Mouse (Mus musculus): ENCODE measurements around the gene Btg2. TPM values are rescaled to one million over a fixed set of nuclear protein-coding genes. Genes with fewer than 3 reads are reported as not detected.

Gene Btg2
- polyA plus RNA-seq, 1 experiment from 2014 or later = 27.2 TPM

DNA sequence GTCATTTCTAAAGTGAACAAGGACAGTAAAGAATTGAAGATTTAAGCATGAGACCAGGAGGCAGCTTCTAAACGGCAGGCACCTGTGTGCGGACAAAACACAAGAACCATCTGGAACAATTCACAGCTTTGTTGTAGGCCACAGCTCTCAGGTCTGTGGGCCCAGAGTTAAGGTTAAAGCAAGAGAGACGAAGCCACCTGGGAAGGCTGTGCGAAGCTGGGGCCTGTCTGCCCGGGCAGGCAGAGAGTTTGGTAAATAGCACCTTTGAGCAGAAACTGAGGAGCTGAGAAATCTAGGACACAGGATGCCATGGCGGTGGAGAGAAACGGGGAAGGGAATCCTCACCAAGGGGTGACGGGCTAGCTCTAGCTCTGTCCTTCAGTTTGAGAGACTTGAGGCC, 3.4 kb downstream of the Btg2 start:
- Histone ChIP-seq H3K4me2 (ENCODE audit: low read length) (peak overlapping the region; percentile 76), H3K36me3 (ENCODE audit: control insufficient read depth, insufficient read depth, low read length) (no peaks in the 10 kb centered on the region), H3K4me3 (ENCODE audit: low read depth, low read length) (peak overlapping the region; percentile 54), H3K4me1 (ENCODE audit: control insufficient read depth, insufficient read depth, low read length) (peaks cover 26% of the 10 kb centered on the region), H3K9me3 (replicated peaks; ENCODE audit: control insufficient read depth, low read length, poor library complexity, severe bottlenecking) (no peaks in the 10 kb centered on the region), H3K27ac (ENCODE audit: low read length) (no peak overlapping the region), H3K9ac (ENCODE audit: low read depth, low read length) (no peak overlapping the region), H3K27me3 (ENCODE audit: control insufficient read depth, insufficient read depth, low read depth, low read length) (no peaks in the 10 kb centered on the region)
- 86% methylated on average over 8 of the region's 8 CpGs for WGBS
- no peak for ATAC-seq

DNA sequence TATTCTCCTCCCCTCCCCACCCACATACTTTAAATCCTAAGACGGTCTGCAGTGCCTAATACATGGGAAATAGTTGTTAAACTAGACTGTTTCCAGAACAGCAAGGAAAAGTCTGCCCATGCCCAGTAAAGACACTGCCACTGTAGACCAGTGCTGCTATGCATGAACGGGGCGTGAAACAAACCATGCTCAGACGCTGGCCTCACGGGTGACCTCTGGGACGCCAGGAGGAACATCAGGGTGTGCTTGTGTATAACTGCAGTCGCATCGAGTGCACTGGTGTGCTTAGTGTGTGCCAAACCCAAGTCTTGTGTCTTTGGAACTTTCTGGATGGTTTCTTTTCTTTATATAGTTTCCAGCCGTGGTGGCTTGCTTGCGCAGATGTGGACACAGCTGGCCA, 4.3 kb downstream of the Btg2 start:
- ATAC-seq = no peak
- no peak overlapping the region for H3K4me2 ChIP-seq (ENCODE audit: low read length)
- peaks cover 22% of the 10 kb centered on the region for H3K4me1 ChIP-seq (ENCODE audit: control insufficient read depth, insufficient read depth, low read length)
- 76% methylated on average over 10 of the region's 10 CpGs for WGBS
- H3K27me3 ChIP-seq (ENCODE audit: control insufficient read depth, insufficient read depth, low read depth, low read length) = no peaks in the 10 kb centered on the region
- no peak overlapping the region for H3K4me3 ChIP-seq (ENCODE audit: low read depth, low read length)
- H3K36me3 ChIP-seq (ENCODE audit: control insufficient read depth, insufficient read depth, low read length) = no peaks in the 10 kb centered on the region
- H3K9ac ChIP-seq (ENCODE audit: low read depth, low read length) = no peak overlapping the region
- H3K9me3 ChIP-seq (replicated peaks; ENCODE audit: control insufficient read depth, low read length, poor library complexity, severe bottlenecking) = no peaks in the 10 kb centered on the region
- no peak overlapping the region for H3K27ac ChIP-seq (ENCODE audit: low read length)

DNA sequence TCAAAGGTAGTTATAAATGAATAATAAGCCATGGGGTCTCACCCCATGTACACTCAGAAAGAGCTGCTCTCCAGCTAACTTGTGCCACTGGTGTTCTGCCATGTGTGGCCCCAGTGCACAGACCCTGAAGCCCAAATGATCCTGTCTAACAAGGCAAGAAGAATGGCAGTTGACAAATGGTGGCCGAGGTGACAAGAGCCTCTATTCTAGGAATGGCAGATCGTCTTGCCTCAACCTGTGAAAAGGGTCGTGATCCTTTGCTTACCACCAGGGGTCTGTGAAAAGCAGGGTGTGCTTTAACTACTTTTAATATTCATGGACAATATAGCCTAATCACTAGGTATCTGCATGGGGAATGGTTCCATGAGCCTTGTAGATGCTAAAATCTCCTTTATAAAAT, 4.7 kb downstream of the Btg2 start:
- WGBS = 39% methylated on average over 3 of the region's 3 CpGs
- H3K9ac ChIP-seq (ENCODE audit: low read depth, low read length) = no peak overlapping the region
- no peak overlapping the region for H3K27ac ChIP-seq (ENCODE audit: low read length)
- no peak for ATAC-seq
- peaks cover 18% of the 10 kb centered on the region for H3K4me1 ChIP-seq (ENCODE audit: control insufficient read depth, insufficient read depth, low read length)
- H3K27me3 ChIP-seq (ENCODE audit: control insufficient read depth, insufficient read depth, low read depth, low read length) = no peaks in the 10 kb centered on the region
- H3K36me3 ChIP-seq (ENCODE audit: control insufficient read depth, insufficient read depth, low read length) = no peaks in the 10 kb centered on the region
- H3K4me3 ChIP-seq (ENCODE audit: low read depth, low read length) = no peak overlapping the region
- H3K9me3 ChIP-seq (replicated peaks; ENCODE audit: control insufficient read depth, low read length, poor library complexity, severe bottlenecking) = no peaks in the 10 kb centered on the region
- no peak overlapping the region for H3K4me2 ChIP-seq (ENCODE audit: low read length)

- Histone ChIP-seq H3K4me1 (ENCODE audit: control insufficient read depth, insufficient read depth, low read length) (peaks cover 18% of the 10 kb centered on the region), H3K9me3 (replicated peaks; ENCODE audit: control insufficient read depth, low read length, poor library complexity, severe bottlenecking) (no peaks in the 10 kb centered on the region), H3K4me2 (ENCODE audit: low read length) (no peak overlapping the region), H3K9ac (ENCODE audit: low read depth, low read length) (no peak overlapping the region), H3K4me3 (ENCODE audit: low read depth, low read length) (no peak overlapping the region), H3K27me3 (ENCODE audit: control insufficient read depth, insufficient read depth, low read depth, low read length) (no peaks in the 10 kb centered on the region), H3K27ac (ENCODE audit: low read length) (no peak overlapping the region), H3K36me3 (ENCODE audit: control insufficient read depth, insufficient read depth, low read length) (no peaks in the 10 kb centered on the region)
- no peak for ATAC-seq
- 79% methylated on average over 1 of the region's 1 CpGs for WGBS
These were observed 5.3 kb downstream of the Btg2 start for GRCm38 (mm10) chr1:134073658-134074057.

- Histone ChIP-seq H3K4me1 (ENCODE audit: control insufficient read depth, insufficient read depth, low read length) (peaks cover 14% of the 10 kb centered on the region), H3K36me3 (ENCODE audit: control insufficient read depth, insufficient read depth, low read length) (no peaks in the 10 kb centered on the region), H3K27ac (ENCODE audit: low read length) (no peak overlapping the region), H3K4me2 (ENCODE audit: low read length) (no peak overlapping the region), H3K9me3 (replicated peaks; ENCODE audit: control insufficient read depth, low read length, poor library complexity, severe bottlenecking) (no peaks in the 10 kb centered on the region), H3K27me3 (ENCODE audit: control insufficient read depth, insufficient read depth, low read depth, low read length) (no peaks in the 10 kb centered on the region), H3K4me3 (ENCODE audit: low read depth, low read length) (no peak overlapping the region), H3K9ac (ENCODE audit: low read depth, low read length) (no peak overlapping the region)
- ATAC-seq = no peak
- 68% methylated on average over 6 of the region's 6 CpGs for WGBS
These were observed 5.8 kb downstream of the Btg2 start for GRCm38 (mm10) chr1:134073061-134073564.

DNA sequence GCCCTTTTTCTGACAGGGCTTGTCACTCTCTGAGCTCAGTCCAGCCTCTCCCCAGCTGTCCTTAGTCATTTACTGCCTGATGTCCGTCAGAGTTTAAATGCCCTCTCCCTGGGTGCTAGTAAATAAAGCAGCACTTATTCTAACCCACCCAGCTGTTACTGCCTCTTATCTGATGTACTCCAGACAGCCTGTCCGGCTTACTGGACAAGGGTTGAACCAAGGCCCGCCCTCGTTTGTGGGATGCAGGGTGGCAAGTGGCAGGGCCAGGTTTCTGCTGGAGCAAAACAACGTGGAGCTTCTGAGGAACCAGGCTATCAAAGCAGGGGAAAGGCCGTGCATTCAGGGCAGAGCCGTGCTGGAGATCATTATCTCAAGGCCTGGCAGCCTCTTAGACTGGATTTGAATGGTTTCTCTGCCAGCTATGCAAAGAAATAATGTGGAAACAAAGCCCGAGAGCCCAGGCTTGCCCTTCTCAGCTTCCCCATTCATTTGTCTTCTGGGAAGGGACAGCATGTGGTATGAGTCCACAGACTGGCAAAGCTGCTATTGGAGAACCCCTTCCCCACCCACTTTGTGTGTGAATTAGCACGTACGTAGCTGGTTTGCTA, 7.4 kb downstream of the Btg2 start:
- Histone ChIP-seq H3K27me3 (ENCODE audit: control insufficient read depth, insufficient read depth, low read depth, low read length) (no peaks in the 10 kb centered on the region), H3K36me3 (ENCODE audit: control insufficient read depth, insufficient read depth, low read length) (no peaks in the 10 kb centered on the region), H3K27ac (ENCODE audit: low read length) (no peak overlapping the region), H3K9ac (ENCODE audit: low read depth, low read length) (no peak overlapping the region), H3K4me1 (ENCODE audit: control insufficient read depth, insufficient read depth, low read length) (peaks cover 19% of the 10 kb centered on the region), H3K9me3 (replicated peaks; ENCODE audit: control insufficient read depth, low read length, poor library complexity, severe bottlenecking) (no peaks in the 10 kb centered on the region), H3K4me2 (ENCODE audit: low read length) (no peak overlapping the region), H3K4me3 (ENCODE audit: low read depth, low read length) (no peak overlapping the region)
- 22% methylated on average over 10 of the region's 10 CpGs for WGBS
- ATAC-seq = no peak

DNA sequence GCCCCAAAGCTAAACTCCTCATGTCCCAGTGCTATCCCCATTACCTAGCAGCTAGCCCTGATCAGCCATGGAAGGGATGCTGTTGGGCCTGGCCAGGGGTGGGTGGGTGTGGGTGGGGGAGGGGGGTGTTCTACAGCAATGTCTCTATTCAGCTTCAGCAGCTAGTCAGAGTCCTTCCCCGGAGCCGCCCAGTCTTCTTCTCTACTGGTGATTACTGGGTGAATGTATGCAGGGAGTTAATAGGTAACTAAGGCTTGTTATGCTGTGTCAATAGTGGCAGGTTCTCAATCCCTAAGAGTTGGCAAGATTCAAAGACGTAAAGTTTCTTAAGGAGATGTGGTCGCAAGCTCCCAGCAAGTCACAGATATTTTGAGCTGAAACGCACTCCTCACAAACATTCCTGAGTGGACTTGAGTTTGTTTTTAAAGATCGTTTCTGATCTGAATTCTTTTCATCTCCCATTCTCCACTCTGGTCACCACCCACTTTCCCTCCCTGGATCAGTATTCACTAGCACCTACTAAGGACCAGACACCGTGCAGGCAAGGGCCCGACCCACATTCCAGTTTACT, 8.7 kb downstream of the Btg2 start:
- Histone ChIP-seq H3K4me3 (ENCODE audit: low read depth, low read length) (no peak overlapping the region), H3K4me2 (ENCODE audit: low read length) (no peak overlapping the region), H3K36me3 (ENCODE audit: control insufficient read depth, insufficient read depth, low read length) (no peaks in the 10 kb centered on the region), H3K4me1 (ENCODE audit: control insufficient read depth, insufficient read depth, low read length) (peaks cover 18% of the 10 kb centered on the region), H3K27me3 (ENCODE audit: control insufficient read depth, insufficient read depth, low read depth, low read length) (no peaks in the 10 kb centered on the region), H3K9me3 (replicated peaks; ENCODE audit: control insufficient read depth, low read length, poor library complexity, severe bottlenecking) (no peaks in the 10 kb centered on the region), H3K27ac (ENCODE audit: low read length) (no peak overlapping the region), H3K9ac (ENCODE audit: low read depth, low read length) (no peak overlapping the region)
- ATAC-seq = no peak
- 60% methylated on average over 8 of the region's 8 CpGs for WGBS

- 0 out of 2 replicates have a peak, but pooled peaks have one; percentile 6 for ATAC-seq
- H3K27me3 ChIP-seq (ENCODE audit: control insufficient read depth, insufficient read depth, low read depth, low read length) = no peaks in the 10 kb centered on the region
- H3K27ac ChIP-seq (ENCODE audit: low read length) = peak overlapping the region; percentile 25; the same call in 1 of the 2 replicates
- 7% methylated on average over 8 of the region's 8 CpGs for WGBS
- no peaks in the 10 kb centered on the region for H3K36me3 ChIP-seq (ENCODE audit: control insufficient read depth, insufficient read depth, low read length)
- no peak overlapping the region; the same call in 1 of the 2 replicates for H3K9ac ChIP-seq (ENCODE audit: low read depth, low read length)
- peaks cover 36% of the 10 kb centered on the region for H3K4me1 ChIP-seq (ENCODE audit: control insufficient read depth, insufficient read depth, low read length)
- no peak overlapping the region for H3K4me2 ChIP-seq (ENCODE audit: low read length)
- no peak overlapping the region for H3K4me3 ChIP-seq (ENCODE audit: low read depth, low read length)
- no peaks in the 10 kb centered on the region for H3K9me3 ChIP-seq (replicated peaks; ENCODE audit: control insufficient read depth, low read length, poor library complexity, severe bottlenecking)
These were observed 11.7 kb downstream of the Btg2 start for GRCm38 (mm10) chr1:134067143-134067619.

GRCm38 (mm10) chr1:134066554-134066953, 12.4 kb downstream of the Btg2 start:
- Histone ChIP-seq H3K9ac (ENCODE audit: low read depth, low read length) (no peak overlapping the region), H3K27me3 (ENCODE audit: control insufficient read depth, insufficient read depth, low read depth, low read length) (no peaks in the 10 kb centered on the region), H3K4me2 (ENCODE audit: low read length) (no peak overlapping the region), H3K4me1 (ENCODE audit: control insufficient read depth, insufficient read depth, low read length) (peaks cover 36% of the 10 kb centered on the region), H3K27ac (ENCODE audit: low read length) (peak overlapping the region; percentile 25; the same call in 1 of the 2 replicates), H3K36me3 (ENCODE audit: control insufficient read depth, insufficient read depth, low read length) (no peaks in the 10 kb centered on the region), H3K4me3 (ENCODE audit: low read depth, low read length) (no peak overlapping the region), H3K9me3 (replicated peaks; ENCODE audit: control insufficient read depth, low read length, poor library complexity, severe bottlenecking) (no peaks in the 10 kb centered on the region)
- WGBS = 38% methylated on average over 3 of the region's 3 CpGs
- no peak for ATAC-seq
